In the genomic region with DNA sequence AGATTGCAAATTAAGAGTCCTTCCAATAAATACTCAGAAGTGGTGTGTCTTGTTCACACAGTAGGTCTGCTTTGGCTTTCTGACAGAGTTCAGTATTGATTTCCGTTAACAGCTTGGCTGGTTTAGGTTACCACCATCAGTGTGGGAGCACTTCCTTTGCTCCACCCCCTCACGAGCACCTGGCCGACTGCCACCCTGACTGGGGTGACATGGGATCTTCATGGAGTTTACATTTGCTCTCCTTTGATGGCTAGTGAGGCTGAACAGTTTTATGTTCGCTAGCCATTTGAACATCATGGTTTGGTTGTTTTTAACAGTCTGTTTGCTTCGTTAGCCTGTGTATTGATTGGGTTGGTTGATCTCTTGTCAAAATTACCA, we compare ENCODE assay signal across 17 mouse cellular contexts.
A peak's percentile ranks its signal among the peaks of the same experiment; 100 is the strongest.
DNase-seq lines count a peak whose midpoint lies in the region; ATAC-seq and TF ChIP-seq lines count a peak whose summit lies in the region.
"Had no signal": no experiment of that assay in that cellular context is flagged by ENCODE, and none has a peak within 500 bp of the region (broad histone marks: within the 10 kb centered on the region; RNA-seq: fewer than 3 reads in every experiment).

No protein-coding gene starts in this region.

- peak overlapping the region; percentile 86 for H3K27ac ChIP-seq in forebrain, embryonic 12.5 days
- H3K27ac ChIP-seq in forebrain, embryonic 11.5 days (ENCODE audit: low read depth, low read length) = no peak overlapping the region
- H3K27ac ChIP-seq in cortical plate, adult 2 months (ENCODE audit: insufficient read depth, low read length) = no peak overlapping the region
- peak overlapping the region; percentile 94 for H3K27ac ChIP-seq in hindbrain, embryonic 13.5 days
- H3K27ac ChIP-seq in midbrain, embryonic 15.5 days = peak overlapping the region; percentile 91
- H3K27ac ChIP-seq: embryonic facial prominence, embryonic 12.5 days; gastrocnemius, adult 2 months; heart, adult 2 months; kidney, embryonic 15.5 days had no signal

- H3K36me3 ChIP-seq in forebrain, embryonic 12.5 days (replicated peaks) = no peaks in the 10 kb centered on the region
- no peaks in the 10 kb centered on the region for H3K36me3 ChIP-seq in forebrain, embryonic 11.5 days (ENCODE audit: control insufficient read depth, insufficient read depth, low read length)
- no peaks in the 10 kb centered on the region for H3K36me3 ChIP-seq in hindbrain, embryonic 13.5 days
- H3K36me3 ChIP-seq in midbrain, embryonic 15.5 days (replicated peaks) = no peaks in the 10 kb centered on the region
- H3K36me3 ChIP-seq: embryonic facial prominence, embryonic 12.5 days had no signal

- no peak overlapping the region for H3K4me2 ChIP-seq in forebrain, embryonic 12.5 days
- no peak overlapping the region for H3K4me2 ChIP-seq in forebrain, embryonic 11.5 days (ENCODE audit: low read depth, low read length, severe bottlenecking)
- H3K4me2 ChIP-seq in hindbrain, embryonic 13.5 days = peak overlapping the region; percentile 48
- H3K4me2 ChIP-seq in midbrain, embryonic 15.5 days = peak overlapping the region; percentile 41
- H3K4me2 ChIP-seq: embryonic facial prominence, embryonic 12.5 days; kidney, embryonic 15.5 days had no signal

- no peaks in the 10 kb centered on the region for H3K27me3 ChIP-seq in forebrain, embryonic 12.5 days
- H3K27me3 ChIP-seq in forebrain, embryonic 11.5 days (ENCODE audit: control insufficient read depth, insufficient read depth, low read length) = no peaks in the 10 kb centered on the region
- no peaks in the 10 kb centered on the region for H3K27me3 ChIP-seq in hindbrain, embryonic 13.5 days
- H3K27me3 ChIP-seq in midbrain, embryonic 15.5 days (replicated peaks) = no peaks in the 10 kb centered on the region
- H3K27me3 ChIP-seq: embryonic facial prominence, embryonic 12.5 days; kidney, embryonic 15.5 days had no signal

- no peak overlapping the region for H3K9ac ChIP-seq in forebrain, embryonic 12.5 days
- no peak overlapping the region for H3K9ac ChIP-seq in forebrain, embryonic 11.5 days (ENCODE audit: low read length)
- no peak overlapping the region for H3K9ac ChIP-seq in hindbrain, embryonic 13.5 days
- no peak overlapping the region for H3K9ac ChIP-seq in midbrain, embryonic 15.5 days
- H3K9ac ChIP-seq: embryonic facial prominence, embryonic 12.5 days; kidney, embryonic 15.5 days; limb, embryonic 13.5 days had no signal

- H3K4me1 ChIP-seq in forebrain, embryonic 12.5 days = peaks cover 33% of the 10 kb centered on the region
- H3K4me1 ChIP-seq in forebrain, embryonic 11.5 days (replicated peaks; ENCODE audit: control insufficient read depth, insufficient read depth, low read length) = no peaks in the 10 kb centered on the region; the same call in 1 of the 2 replicates
- H3K4me1 ChIP-seq in cortical plate, adult 2 months (ENCODE audit: control insufficient read depth, insufficient read depth, low read length) = peaks cover 4% of the 10 kb centered on the region
- H3K4me1 ChIP-seq in hindbrain, embryonic 13.5 days (replicated peaks) = peaks cover 40% of the 10 kb centered on the region
- H3K4me1 ChIP-seq in midbrain, embryonic 15.5 days = peaks cover 38% of the 10 kb centered on the region

- TF ChIP-seq POLR2A in cortical plate, adult 2 months (IDR thresholded peaks at IDR 0.05; ENCODE audit: extremely low read depth, insufficient read depth, low read length) = no peak

- no peak for TF ChIP-seq CTCF in cortical plate, adult 2 months (IDR thresholded peaks at IDR 0.05; ENCODE audit: extremely low read depth, insufficient read depth, low read length)

- no peak overlapping the region for H3K4me3 ChIP-seq in forebrain, embryonic 12.5 days (replicated peaks)
- no peak overlapping the region for H3K4me3 ChIP-seq in forebrain, embryonic 11.5 days (ENCODE audit: low read depth, low read length)
- H3K4me3 ChIP-seq in cortical plate, adult 2 months (ENCODE audit: insufficient read depth, low read length) = 0 out of 2 replicates have a peak overlapping the region, but pooled peaks have one; percentile 10
- no peak overlapping the region for H3K4me3 ChIP-seq in hindbrain, embryonic 13.5 days
- H3K4me3 ChIP-seq in midbrain, embryonic 15.5 days = peak overlapping the region; percentile 26; the same call in 1 of the 2 replicates
- H3K4me3 ChIP-seq: embryonic facial prominence, embryonic 12.5 days; gastrocnemius, adult 2 months; heart, adult 2 months; kidney, embryonic 15.5 days; left cerebral cortex, adult 2 months; limb, embryonic 13.5 days had no signal

- DNase-seq in forebrain, embryonic 11.5 days (ENCODE audit: low spot score) = no peak
- no peak for DNase-seq in spleen, postnatal 14 days (ENCODE audit: low spot score in 2 of 2)
- no peak for DNase-seq in layer of hippocampus, postnatal 10 days (ENCODE audit: low spot score in 2 of 2)
- DNase-seq: cerebellum, postnatal 25 days; gastrocnemius, adult 2 months; heart, adult 2 months; lung, adult 2 months had no signal

- WGBS in forebrain, embryonic 12.5 days = 69% methylated on average over 5 of the region's 5 CpGs
- 83% methylated on average over 5 of the region's 5 CpGs for WGBS in forebrain, embryonic 11.5 days
- 51% methylated on average over 5 of the region's 5 CpGs for WGBS in hindbrain, embryonic 13.5 days
- WGBS in midbrain, embryonic 15.5 days = 55% methylated on average over 5 of the region's 5 CpGs

- no peaks in the 10 kb centered on the region for H3K9me3 ChIP-seq in forebrain, embryonic 12.5 days
- H3K9me3 ChIP-seq in forebrain, embryonic 11.5 days (ENCODE audit: control insufficient read depth, low read length) = no peaks in the 10 kb centered on the region
- no peaks in the 10 kb centered on the region for H3K9me3 ChIP-seq in hindbrain, embryonic 13.5 days
- no peaks in the 10 kb centered on the region for H3K9me3 ChIP-seq in midbrain, embryonic 15.5 days
- H3K9me3 ChIP-seq: embryonic facial prominence, embryonic 12.5 days; kidney, embryonic 15.5 days; limb, embryonic 13.5 days had no signal

- ATAC-seq in forebrain, embryonic 12.5 days (ENCODE audit: low FRiP score) = no peak; the same call in 1 of the 2 replicates
- ATAC-seq in forebrain, embryonic 11.5 days (replicated peaks; ENCODE audit: low FRiP score) = no peak
- ATAC-seq in hindbrain, embryonic 13.5 days (ENCODE audit: low FRiP score) = peak; percentile 57
- ATAC-seq in midbrain, embryonic 15.5 days (replicated peaks) = no peak; the same call in 1 of the 2 replicates
- no peak for ATAC-seq in granulocyte monocyte progenitor cell, adult 5-6 weeks (replicated peaks; ENCODE audit: poor library complexity, severe bottlenecking)
- ATAC-seq: inflammation-experienced regulatory T-cells, adult 6 months had no signal

Comparison
In these comparisons a context has a peak if more than half of its experiments do, and no peak if none do; other contexts are left out.
1. H3K27ac ChIP-seq: peak in forebrain, embryonic 12.5 days (single experiment), hindbrain, embryonic 13.5 days (single experiment) and midbrain, embryonic 15.5 days (single experiment); none in forebrain, embryonic 11.5 days (single experiment) and cortical plate, adult 2 months (single experiment).
2. H3K4me2 ChIP-seq: peak in hindbrain, embryonic 13.5 days (single experiment) and midbrain, embryonic 15.5 days (single experiment); none in forebrain, embryonic 12.5 days (single experiment) and forebrain, embryonic 11.5 days (single experiment).
3. H3K4me3 ChIP-seq: peak in cortical plate, adult 2 months (single experiment) and midbrain, embryonic 15.5 days (single experiment); none in forebrain, embryonic 12.5 days (single experiment), forebrain, embryonic 11.5 days (single experiment) and hindbrain, embryonic 13.5 days (single experiment).